ENCODE assay signal across 19 mouse cellular contexts in genomic region chr10:98972359-98972758, GRCm38 (mm10). TPM values are rescaled to one million over a fixed set of nuclear protein-coding genes. Genes with fewer than 3 reads are reported as not detected.
DNase-seq lines count a peak whose midpoint lies in the region; ATAC-seq lines count a peak whose summit lies in the region.
"Had no signal": no experiment of that assay in that cellular context is flagged by ENCODE, and none has a peak within 500 bp of the region (broad histone marks: within the 10 kb centered on the region; RNA-seq: fewer than 3 reads in every experiment).

No protein-coding gene starts in this region.

- no peak overlapping the region for H3K9ac ChIP-seq in embryonic facial prominence, embryonic 13.5 days
- H3K9ac ChIP-seq in midbrain, embryonic 11.5 days (ENCODE audit: low read length) = no peak overlapping the region
- no peak overlapping the region for H3K9ac ChIP-seq in midbrain, embryonic 13.5 days (replicated peaks)
- no peak overlapping the region for H3K9ac ChIP-seq in hindbrain, embryonic 13.5 days
- H3K9ac ChIP-seq: forebrain, embryonic 15.5 days; hindbrain, embryonic 15.5 days had no signal

- H3K36me3 ChIP-seq in embryonic facial prominence, embryonic 13.5 days = peaks cover 8% of the 10 kb centered on the region
- H3K36me3 ChIP-seq in embryonic facial prominence, embryonic 10.5 days (replicated peaks) = peaks cover 34% of the 10 kb centered on the region
- peaks cover 19% of the 10 kb centered on the region; the same call in 1 of the 2 replicates for H3K36me3 ChIP-seq in heart, embryonic 10.5 days
- H3K36me3 ChIP-seq in midbrain, embryonic 11.5 days (ENCODE audit: control insufficient read depth, insufficient read depth, low read length) = peaks cover 3% of the 10 kb centered on the region; the same call in 1 of the 2 replicates
- H3K36me3 ChIP-seq in midbrain, embryonic 13.5 days = peaks cover 13% of the 10 kb centered on the region
- peaks cover 13% of the 10 kb centered on the region for H3K36me3 ChIP-seq in hindbrain, embryonic 13.5 days

- no peak overlapping the region for H3K4me3 ChIP-seq in embryonic facial prominence, embryonic 13.5 days
- no peak overlapping the region for H3K4me3 ChIP-seq in embryonic facial prominence, embryonic 10.5 days
- no peak overlapping the region for H3K4me3 ChIP-seq in heart, embryonic 10.5 days
- H3K4me3 ChIP-seq in midbrain, embryonic 11.5 days (ENCODE audit: low read depth, low read length) = no peak overlapping the region
- H3K4me3 ChIP-seq in midbrain, embryonic 13.5 days (replicated peaks) = no peak overlapping the region
- H3K4me3 ChIP-seq in hindbrain, embryonic 13.5 days = no peak overlapping the region
- H3K4me3 ChIP-seq: forebrain, embryonic 15.5 days; hindbrain, embryonic 10.5 days; hindbrain, embryonic 15.5 days had no signal

- H3K9me3 ChIP-seq in embryonic facial prominence, embryonic 13.5 days = no peaks in the 10 kb centered on the region
- no peaks in the 10 kb centered on the region for H3K9me3 ChIP-seq in embryonic facial prominence, embryonic 10.5 days
- H3K9me3 ChIP-seq in heart, embryonic 10.5 days = no peaks in the 10 kb centered on the region
- H3K9me3 ChIP-seq in midbrain, embryonic 11.5 days (ENCODE audit: control insufficient read depth, low read length) = no peaks in the 10 kb centered on the region
- H3K9me3 ChIP-seq in midbrain, embryonic 13.5 days = no peaks in the 10 kb centered on the region
- H3K9me3 ChIP-seq in hindbrain, embryonic 13.5 days = no peaks in the 10 kb centered on the region
- H3K9me3 ChIP-seq: forebrain, embryonic 15.5 days; hindbrain, embryonic 10.5 days; hindbrain, embryonic 15.5 days had no signal

- no peaks in the 10 kb centered on the region for H3K27me3 ChIP-seq in embryonic facial prominence, embryonic 13.5 days
- H3K27me3 ChIP-seq in embryonic facial prominence, embryonic 10.5 days (replicated peaks; ENCODE audit: low read depth, poor library complexity, severe bottlenecking) = no peaks in the 10 kb centered on the region
- no peaks in the 10 kb centered on the region for H3K27me3 ChIP-seq in heart, embryonic 10.5 days (ENCODE audit: insufficient read depth, poor library complexity, severe bottlenecking)
- H3K27me3 ChIP-seq in midbrain, embryonic 11.5 days (ENCODE audit: control insufficient read depth, insufficient read depth, low read length) = no peaks in the 10 kb centered on the region
- H3K27me3 ChIP-seq in midbrain, embryonic 13.5 days = no peaks in the 10 kb centered on the region
- no peaks in the 10 kb centered on the region for H3K27me3 ChIP-seq in hindbrain, embryonic 13.5 days
- H3K27me3 ChIP-seq: forebrain, embryonic 15.5 days; hindbrain, embryonic 15.5 days had no signal

- ATAC-seq in embryonic facial prominence, embryonic 13.5 days (ENCODE audit: insufficient number of reproducible peaks, insufficient read depth, low FRiP score, low TSS enrichment, low read depth) = no peak
- ATAC-seq in midbrain, embryonic 11.5 days (ENCODE audit: low FRiP score) = no peak
- no peak for ATAC-seq in midbrain, embryonic 13.5 days
- ATAC-seq in hindbrain, embryonic 13.5 days (ENCODE audit: low FRiP score) = no peak
- ATAC-seq: CD4-positive, CD25-positive, alpha-beta regulatory T cell, adult 4 months; forebrain, embryonic 15.5 days had no signal

- peak overlapping the region; percentile 32; the same call in 1 of the 2 replicates for H3K4me2 ChIP-seq in embryonic facial prominence, embryonic 13.5 days
- no peak overlapping the region for H3K4me2 ChIP-seq in midbrain, embryonic 11.5 days
- no peak overlapping the region for H3K4me2 ChIP-seq in midbrain, embryonic 13.5 days (replicated peaks)
- no peak overlapping the region for H3K4me2 ChIP-seq in hindbrain, embryonic 13.5 days
- H3K4me2 ChIP-seq: forebrain, embryonic 15.5 days; hindbrain, embryonic 15.5 days had no signal

- H3K27ac ChIP-seq in embryonic facial prominence, embryonic 13.5 days = no peak overlapping the region
- H3K27ac ChIP-seq in embryonic facial prominence, embryonic 10.5 days (replicated peaks) = no peak overlapping the region
- H3K27ac ChIP-seq in heart, embryonic 10.5 days = no peak overlapping the region
- no peak overlapping the region for H3K27ac ChIP-seq in midbrain, embryonic 11.5 days (ENCODE audit: low read depth, low read length)
- no peak overlapping the region for H3K27ac ChIP-seq in midbrain, embryonic 13.5 days
- no peak overlapping the region for H3K27ac ChIP-seq in hindbrain, embryonic 13.5 days
- H3K27ac ChIP-seq: forebrain, embryonic 15.5 days; hindbrain, embryonic 10.5 days; hindbrain, embryonic 15.5 days had no signal

- 66% methylated on average over 2 of the region's 2 CpGs for WGBS in embryonic facial prominence, embryonic 13.5 days
- WGBS in embryonic facial prominence, embryonic 10.5 days = 84% methylated on average over 2 of the region's 2 CpGs
- 85% methylated on average over 2 of the region's 2 CpGs for whole genome bisulfite sequencing in heart, embryonic 10.5 days
- WGBS in midbrain, embryonic 11.5 days = 96% methylated on average over 2 of the region's 2 CpGs
- WGBS in midbrain, embryonic 13.5 days = 89% methylated on average over 2 of the region's 2 CpGs
- WGBS in hindbrain, embryonic 13.5 days = 95% methylated on average over 2 of the region's 2 CpGs

- no peak for DNase-seq in embryonic facial prominence, embryonic 10.5 days (ENCODE audit: low spot score)
- DNase-seq in heart, adult 8-10 months (ENCODE audit: low spot score) = peak; percentile 54
- no peak for DNase-seq in heart, embryonic 10.5 days (ENCODE audit: low spot score)
- DNase-seq in midbrain, embryonic 11.5 days (ENCODE audit: low spot score, missing footprints) = peak; percentile 81
- no peak for DNase-seq in urinary bladder, postnatal 14 days (ENCODE audit: low spot score)
- DNase-seq: adrenal gland, postnatal 10 days; B cell, adult 2 months; cerebellum, adult 11-12 months; cerebellum, adult 9-10 months; cerebellum, postnatal 36 days; gastrocnemius, postnatal 10 days; heart, postnatal 10 days had no signal

- H3K4me1 ChIP-seq in embryonic facial prominence, embryonic 13.5 days = peaks cover 27% of the 10 kb centered on the region
- H3K4me1 ChIP-seq in embryonic facial prominence, embryonic 10.5 days = peaks cover 32% of the 10 kb centered on the region
- H3K4me1 ChIP-seq in heart, embryonic 10.5 days = peaks cover 31% of the 10 kb centered on the region
- no peaks in the 10 kb centered on the region for H3K4me1 ChIP-seq in midbrain, embryonic 11.5 days (ENCODE audit: control insufficient read depth, insufficient read depth, low read length)
- H3K4me1 ChIP-seq in midbrain, embryonic 13.5 days (replicated peaks) = peaks cover 18% of the 10 kb centered on the region
- H3K4me1 ChIP-seq in hindbrain, embryonic 13.5 days (replicated peaks) = peaks cover 17% of the 10 kb centered on the region
- H3K4me1 ChIP-seq: forebrain, embryonic 15.5 days had no signal

RNA-seq across cellular contexts. Expression of gene Atp2b1, which starts 58.2 kb away (rescaled TPM):
- 119 and 127 TPM in 2 replicates for polyA plus RNA-seq in embryonic facial prominence, embryonic 13.5 days (2015; fragmentation: Nextera tagmentation; extraction: Ambion mirVana)
- 92.3 and 101 TPM in 2 replicates for polyA plus RNA-seq in embryonic facial prominence, embryonic 10.5 days (2016; fragmentation: Nextera tagmentation; extraction: Ambion mirVana)
- 10 to 100 TPM; 59.5 to 68.2 (median 62.8) TPM for total RNA-seq in heart, adult 8-10 months (2022)
- polyA plus RNA-seq in heart, embryonic 10.5 days (2016; fragmentation: Nextera tagmentation; extraction: Ambion mirVana) = 106 and 129 TPM in 2 replicates
- polyA plus RNA-seq in midbrain, embryonic 11.5 days (2014; fragmentation: Nextera tagmentation; extraction: Ambion mirVana) = 76.4 and 88.3 TPM in 2 replicates
- 160 and 175 TPM in 2 replicates for polyA plus RNA-seq in midbrain, embryonic 13.5 days (2015; fragmentation: Nextera tagmentation; extraction: Ambion mirVana)
- polyA plus RNA-seq in hindbrain, embryonic 13.5 days (2015; fragmentation: Nextera tagmentation; extraction: Ambion mirVana) = 254 and 255 TPM in 2 replicates

Comparison
In these comparisons a context has a peak if more than half of its experiments do, and no peak if none do; other contexts are left out.
1. DNase-seq: peak in heart, adult 8-10 months (single experiment) and midbrain, embryonic 11.5 days (single experiment); none in embryonic facial prominence, embryonic 10.5 days (single experiment), heart, embryonic 10.5 days (single experiment) and urinary bladder, postnatal 14 days (single experiment).